Mouse (Mus musculus) brain, embryonic 14.5 days (tissue): ENCODE measurements around the gene Golm1.

ENCODE experiments used
- CTCF ChIP-seq: fragments of 200-500 bp; IDR thresholded peaks from 2 replicates; pipeline ENCODE4 v1.5.1; 2012; ENCODE audit warnings: inconsistent platforms, mild to moderate bottlenecking, moderate library complexity, borderline replicate concordance; ENCODE audit not compliant: insufficient read depth, insufficient read length; ENCODE audit errors: extremely low read depth
- POLR2A ChIP-seq: fragments of 200-500 bp; IDR thresholded peaks from 2 replicates; pipeline ENCODE4 v1.6.1; 2012; ENCODE audit warnings: mild to moderate bottlenecking, inconsistent platforms, borderline replicate concordance; ENCODE audit not compliant: poor library complexity, insufficient read depth, insufficient read length, severe bottlenecking; ENCODE audit errors: extremely low read depth

- no peak for TF ChIP-seq POLR2A
- no peak for TF ChIP-seq CTCF
These were observed 71.1 kb downstream of the Golm1 start for GRCm38 (mm10) chr13:59604511-59604910.
